Mouse (Mus musculus): ENCODE measurements around the gene Srl. TPM values are rescaled to one million over a fixed set of nuclear protein-coding genes. Genes with fewer than 3 reads are reported as not detected.
A peak's percentile ranks its signal among the peaks of the same experiment; 100 is the strongest.

Gene Srl
- polyA plus RNA-seq, 1 experiment from 2014 or later, result 5.5 TPM

- H3K9me3 ChIP-seq (ENCODE audit: low read length), result no peaks in the 10 kb centered on the region
- 19% methylated on average over 4 of the region's 4 CpGs for WGBS
- peak; percentile 94 for TF ChIP-seq CTCF (IDR thresholded peaks at IDR 0.05)
- TF ChIP-seq EP300 (IDR thresholded peaks at IDR 0.05), result no peak
- DNase-seq (ENCODE audit: low spot score) (peak; percentile 87), ATAC-seq (peak; percentile 65)
- no peak overlapping the region for H3K4me2 ChIP-seq (replicated peaks; ENCODE audit: low read depth, low read length)
- no peak overlapping the region for H3K9ac ChIP-seq (replicated peaks; ENCODE audit: low read depth)
- H3K4me1 ChIP-seq (ENCODE audit: insufficient read depth, low read depth, low read length), result no peaks in the 10 kb centered on the region
- H3K27me3 ChIP-seq (replicated peaks; ENCODE audit: insufficient read depth, low read length), result no peaks in the 10 kb centered on the region
- no peak overlapping the region for H3K4me3 ChIP-seq (ENCODE audit: low read depth, low read length)
- H3K27ac ChIP-seq (ENCODE audit: low read length), result no peak overlapping the region
- H3K36me3 ChIP-seq (ENCODE audit: insufficient read depth, low read length), result no peaks in the 10 kb centered on the region
Measured at GRCm38 (mm10) chr16:4567912-4568311, 26.3 kb upstream of the Srl start.

GRCm38 (mm10) chr16:4560145-4560952 lies 18.7 kb upstream of the Srl start:
- peaks cover 8% of the 10 kb centered on the region; the same call in 1 of the 2 replicates for H3K4me1 ChIP-seq (ENCODE audit: insufficient read depth, low read depth, low read length)
- H3K4me2 ChIP-seq (replicated peaks; ENCODE audit: low read depth, low read length), result peak overlapping the region; percentile 99
- ATAC-seq (peak; percentile 52), DNase-seq (ENCODE audit: low spot score) (peak; percentile 87)
- H3K4me3 ChIP-seq (ENCODE audit: low read depth, low read length), result peak overlapping the region; percentile 71
- H3K27ac ChIP-seq (ENCODE audit: low read length), result peak overlapping the region; percentile 93
- WGBS, result under 1% methylated on average over 33 of the region's 43 CpGs
- TF ChIP-seq CTCF (IDR thresholded peaks at IDR 0.05), result peak; percentile 86
- TF ChIP-seq EP300 (IDR thresholded peaks at IDR 0.05), result no peak
- H3K9me3 ChIP-seq (ENCODE audit: low read length), result no peaks in the 10 kb centered on the region
- H3K9ac ChIP-seq (replicated peaks; ENCODE audit: low read depth), result peak overlapping the region; percentile 39
- H3K36me3 ChIP-seq (ENCODE audit: insufficient read depth, low read length), result no peaks in the 10 kb centered on the region
- H3K27me3 ChIP-seq (replicated peaks; ENCODE audit: insufficient read depth, low read length), result no peaks in the 10 kb centered on the region

- Histone ChIP-seq H3K36me3 (ENCODE audit: insufficient read depth, low read length) (no peaks in the 10 kb centered on the region), H3K9ac (replicated peaks; ENCODE audit: low read depth) (peak within 1 kb of the TSS; percentile 39), H3K4me3 (ENCODE audit: low read depth, low read length) (peak within 1 kb of the TSS; percentile 71), H3K4me2 (replicated peaks; ENCODE audit: low read depth, low read length) (peak within 1 kb of the TSS; percentile 99), H3K9me3 (ENCODE audit: low read length) (no peaks in the 10 kb centered on the region), H3K27ac (ENCODE audit: low read length) (peak within 1 kb of the TSS; percentile 93), H3K27me3 (replicated peaks; ENCODE audit: insufficient read depth, low read length) (no peaks in the 10 kb centered on the region), H3K4me1 (ENCODE audit: insufficient read depth, low read depth, low read length) (peaks cover 8% of the 10 kb centered on the region; the same call in 1 of the 2 replicates)
- DNase-seq (ENCODE audit: low spot score) (peak; percentile 94), ATAC-seq (peak; percentile 32)
- WGBS, result 4% methylated on average over 14 of the region's 17 CpGs
- TF ChIP-seq EP300 (IDR thresholded peaks at IDR 0.05) (peak; percentile 48), CTCF (IDR thresholded peaks at IDR 0.05) (peak; percentile 66)
Measured at GRCm38 (mm10) chr16:4559715-4560144, 18.1 kb upstream of the Srl start, which contains the start of gene Tfap4. Gene Tfap4 (minus strand): TSS chr16:4559854.

GRCm38 (mm10) chr16:4558980-4559631 lies 17.5 kb upstream of the Srl start:
- H3K36me3 ChIP-seq (ENCODE audit: insufficient read depth, low read length), result no peaks in the 10 kb centered on the region
- H3K27ac ChIP-seq (ENCODE audit: low read length), result peak overlapping the region; percentile 93
- DNase-seq (ENCODE audit: low spot score), result peak; percentile 56
- TF ChIP-seq CTCF (IDR thresholded peaks at IDR 0.05) (no peak), EP300 (IDR thresholded peaks at IDR 0.05) (no peak; the same call in 1 of the 2 replicates)
- peak overlapping the region; percentile 71 for H3K4me3 ChIP-seq (ENCODE audit: low read depth, low read length)
- H3K4me2 ChIP-seq (replicated peaks; ENCODE audit: low read depth, low read length), result peak overlapping the region; percentile 99
- ATAC-seq, result peak; percentile 34
- no peaks in the 10 kb centered on the region for H3K9me3 ChIP-seq (ENCODE audit: low read length)
- no peaks in the 10 kb centered on the region for H3K27me3 ChIP-seq (replicated peaks; ENCODE audit: insufficient read depth, low read length)
- peaks cover 8% of the 10 kb centered on the region; the same call in 1 of the 2 replicates for H3K4me1 ChIP-seq (ENCODE audit: insufficient read depth, low read depth, low read length)
- peak overlapping the region; percentile 39 for H3K9ac ChIP-seq (replicated peaks; ENCODE audit: low read depth)
- WGBS, result 1% methylated on average over 43 of the region's 43 CpGs

- TF ChIP-seq CTCF (IDR thresholded peaks at IDR 0.05) (no peak), EP300 (IDR thresholded peaks at IDR 0.05) (no peak)
- no peaks in the 10 kb centered on the region for H3K36me3 ChIP-seq (ENCODE audit: insufficient read depth, low read length)
- peak; percentile 96 for DNase-seq (ENCODE audit: low spot score)
- H3K27me3 ChIP-seq (replicated peaks; ENCODE audit: insufficient read depth, low read length), result no peaks in the 10 kb centered on the region
- H3K9ac ChIP-seq (replicated peaks; ENCODE audit: low read depth), result peak overlapping the region; percentile 39
- no peaks in the 10 kb centered on the region for H3K9me3 ChIP-seq (ENCODE audit: low read length)
- peak overlapping the region; percentile 99 for H3K4me2 ChIP-seq (replicated peaks; ENCODE audit: low read depth, low read length)
- under 1% methylated on average over 38 of the region's 38 CpGs for WGBS
- ATAC-seq, result peak; percentile 90
- peaks cover 8% of the 10 kb centered on the region; the same call in 1 of the 2 replicates for H3K4me1 ChIP-seq (ENCODE audit: insufficient read depth, low read depth, low read length)
- peak overlapping the region; percentile 71 for H3K4me3 ChIP-seq (ENCODE audit: low read depth, low read length)
- peak overlapping the region; percentile 93 for H3K27ac ChIP-seq (ENCODE audit: low read length)
Measured at GRCm38 (mm10) chr16:4558384-4558979, 16.9 kb upstream of the Srl start.

- WGBS, result 1% methylated on average over 19 of the region's 19 CpGs
Measured at GRCm38 (mm10) chr16:4557949-4558348, 16.3 kb upstream of the Srl start.

More at GRCm38 (mm10) chr16:4557949-4558348, 16.3 kb upstream of the Srl start:
- Histone ChIP-seq H3K4me1 (ENCODE audit: insufficient read depth, low read depth, low read length) (peaks cover 8% of the 10 kb centered on the region; the same call in 1 of the 2 replicates), H3K36me3 (ENCODE audit: insufficient read depth, low read length) (no peaks in the 10 kb centered on the region), H3K4me3 (ENCODE audit: low read depth, low read length) (peak overlapping the region; percentile 71), H3K9ac (replicated peaks; ENCODE audit: low read depth) (peak overlapping the region; percentile 39), H3K9me3 (ENCODE audit: low read length) (no peaks in the 10 kb centered on the region), H3K27me3 (replicated peaks; ENCODE audit: insufficient read depth, low read length) (no peaks in the 10 kb centered on the region), H3K27ac (ENCODE audit: low read length) (peak overlapping the region; percentile 93), H3K4me2 (replicated peaks; ENCODE audit: low read depth, low read length) (peak overlapping the region; percentile 99)
- ATAC-seq (peak; percentile 71), DNase-seq (ENCODE audit: low spot score) (peak; percentile 79)
- TF ChIP-seq CTCF (IDR thresholded peaks at IDR 0.05) (no peak), EP300 (IDR thresholded peaks at IDR 0.05) (no peak)
